Mouse (Mus musculus) neural tube, embryonic 15.5 days (tissue): ENCODE results near the gene Bcor. TPM values are rescaled to one million over a fixed set of nuclear protein-coding genes. Genes with fewer than 3 reads are reported as not detected.

ENCODE experiments used
- ATAC-seq: fragments of 200-750 bp; cut with Nextera tagmentation; 2 replicates; pipeline ENCODE4 v1.8.0; 2017; ENCODE audit warnings: mild to moderate bottlenecking, moderate TSS enrichment, moderate library complexity; ENCODE audit not compliant: low FRiP score
- H3K27ac ChIP-seq: fragments of 300-500 bp; sonication (generic); replicated peaks from 2 replicates; pipeline ENCODE4 v1.5.1; 2015; ENCODE audit warnings: mild to moderate bottlenecking, inconsistent platforms
- H3K27me3 ChIP-seq: fragments of 300-500 bp; sonication (generic); replicated peaks from 2 replicates; pipeline ENCODE4 v1.6.1; 2015; ENCODE audit warnings: inconsistent platforms
- H3K36me3 ChIP-seq: fragments of 300-500 bp; sonication (generic); 2 replicates; pipeline ENCODE4 v1.6.1; 2015; ENCODE audit warnings: inconsistent platforms
- H3K4me1 ChIP-seq: fragments of 300-500 bp; sonication (generic); 2 replicates; pipeline ENCODE4 v1.6.1; 2015; ENCODE audit warnings: inconsistent platforms
- H3K4me2 ChIP-seq: fragments of 300-500 bp; sonication (generic); 2 replicates; pipeline ENCODE4 v1.6.1; 2015; ENCODE audit warnings: inconsistent platforms, mild to moderate bottlenecking, moderate library complexity
- H3K4me3 ChIP-seq: fragments of 300-500 bp; sonication (generic); replicated peaks from 2 replicates; pipeline ENCODE4 v1.5.1; 2015; ENCODE audit warnings: mild to moderate bottlenecking, inconsistent platforms
- H3K9ac ChIP-seq: fragments of 300-500 bp; sonication (generic); replicated peaks from 2 replicates; pipeline ENCODE4 v1.6.1; 2015; ENCODE audit warnings: mild to moderate bottlenecking, inconsistent platforms
- H3K9me3 ChIP-seq: fragments of 300-500 bp; sonication (generic); replicated peaks from 2 replicates; pipeline ENCODE4 v1.6.1; 2016; ENCODE audit warnings: inconsistent platforms
- WGBS: fragments of 180-500 bp; shearing (Covaris S2); methylation state at CpG from one replicate; pipeline ENCODE4 v1.1.7; 2015; ENCODE audit warnings: mixed read lengths; 5-methylcytosine and 5-hydroxymethylcytosine counted together
- polyA plus RNA-seq: library from polyadenylated mRNA; unstranded; fragments of >200 nt; fragmentation: Nextera tagmentation; extraction: Ambion mirVana; gene quantifications from 2 replicates; pipeline ENCODE4 v1.2.1, GENCODE M21; 2015

The Bcor gene
- polyA plus RNA-seq, 1 experiment from 2014 or later = 12.2 TPM

DNA sequence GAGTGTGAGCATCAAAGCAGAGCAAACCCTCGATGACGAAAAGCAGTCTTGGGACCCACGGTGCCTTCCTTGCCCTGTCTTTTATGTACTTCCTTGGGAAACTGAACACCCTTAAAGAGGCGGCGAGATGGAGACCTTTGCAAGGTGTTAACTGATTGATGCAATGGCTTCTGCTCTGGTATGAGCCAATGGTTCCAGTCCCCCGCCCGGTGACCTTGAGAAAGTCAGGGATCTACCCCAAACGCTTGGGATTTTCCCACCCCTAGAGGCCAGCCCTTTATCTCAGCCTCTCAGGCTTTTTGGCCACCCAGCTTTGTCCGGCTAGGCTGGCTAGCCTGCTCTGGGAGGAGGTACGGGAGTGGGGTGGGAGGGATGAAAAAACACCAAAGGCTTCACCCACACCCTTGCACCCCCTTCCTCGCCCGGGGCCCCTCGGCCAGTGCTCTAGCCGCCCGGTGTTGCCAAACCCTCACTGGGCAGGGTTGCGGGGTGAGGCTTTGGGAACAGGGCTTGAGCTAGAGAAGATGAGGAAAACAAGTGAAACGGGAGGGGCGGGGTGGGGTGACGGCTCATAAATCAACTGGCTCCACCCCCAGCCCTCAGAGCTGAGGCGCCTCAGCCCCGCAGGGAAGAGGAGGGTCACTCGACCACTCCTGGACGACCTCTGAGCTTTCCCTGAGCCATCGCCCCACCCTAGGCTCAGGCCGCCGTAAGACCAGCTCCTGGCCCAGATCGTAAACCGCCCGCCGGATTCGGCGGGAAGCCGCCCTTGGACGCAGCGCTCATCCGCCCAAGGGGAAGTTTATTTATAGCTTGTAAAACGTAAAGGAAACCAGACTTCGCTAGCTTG lies 154.7 kb downstream of the Bcor start:
- Histone ChIP-seq H3K27me3 (peaks cover 60% of the 10 kb centered on the region), H3K4me3 (peak overlapping the region; percentile 43), H3K4me1 (peaks cover 34% of the 10 kb centered on the region), H3K36me3 (no peaks in the 10 kb centered on the region), H3K4me2 (peak overlapping the region; percentile 69), H3K9me3 (no peaks in the 10 kb centered on the region), H3K9ac (peak overlapping the region; percentile 44; the same call in 1 of the 2 replicates), H3K27ac (peak overlapping the region; percentile 86)
- ATAC-seq = peak; percentile 22; the same call in 1 of the 2 replicates
- 8% methylated on average over 38 of the region's 38 CpGs for WGBS

DNA sequence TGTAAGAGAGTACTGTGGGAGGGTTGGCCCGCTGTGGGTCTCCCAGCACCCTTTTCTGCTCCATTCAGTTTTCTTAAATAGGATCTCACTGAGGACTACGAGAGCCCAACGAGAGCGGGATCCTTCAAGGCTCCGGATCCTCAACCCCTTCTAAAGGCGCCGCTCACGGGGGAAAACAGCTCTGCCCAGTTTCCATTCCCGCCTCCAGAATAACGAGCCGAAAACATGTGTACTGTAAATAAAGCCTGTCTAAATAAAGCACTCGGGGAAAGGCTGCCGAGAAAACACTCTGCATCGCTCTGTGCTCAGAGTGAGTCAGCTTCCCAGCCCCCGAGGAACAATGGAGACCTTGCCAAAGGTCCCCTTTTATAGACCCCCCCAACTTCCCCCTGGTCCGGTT lies 155.7 kb downstream of the Bcor start:
- Histone ChIP-seq H3K9me3 (no peaks in the 10 kb centered on the region), H3K36me3 (no peaks in the 10 kb centered on the region), H3K4me3 (no peak overlapping the region), H3K27ac (no peak overlapping the region), H3K27me3 (peaks cover 68% of the 10 kb centered on the region), H3K4me2 (no peak overlapping the region), H3K4me1 (peaks cover 42% of the 10 kb centered on the region), H3K9ac (no peak overlapping the region)
- 12% methylated on average over 16 of the region's 16 CpGs for WGBS
- no peak for ATAC-seq

DNA sequence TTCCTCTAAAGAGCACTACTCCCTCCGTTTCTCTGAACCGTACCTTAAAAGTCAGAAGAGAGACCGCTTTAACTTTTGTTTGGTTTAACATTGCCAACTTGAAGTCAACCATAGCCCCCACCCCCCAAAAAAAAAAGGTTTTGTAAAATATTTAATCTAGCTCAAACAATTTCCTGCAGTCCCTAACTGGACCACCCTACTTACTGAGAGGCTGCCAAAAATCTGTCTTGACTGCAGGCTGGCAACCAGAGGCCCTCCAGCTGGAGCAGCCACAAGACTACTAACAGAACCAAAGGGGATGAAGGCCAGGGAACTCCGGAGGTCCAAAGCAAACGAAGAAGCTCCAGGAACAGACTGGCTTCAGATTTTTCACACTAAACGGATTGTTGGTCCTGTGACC lies 156.2 kb downstream of the Bcor start:
- H3K27me3 ChIP-seq = peaks cover 71% of the 10 kb centered on the region
- ATAC-seq = no peak

GRCm38 (mm10) chrX:12003539-12003938 lies 156.6 kb downstream of the Bcor start:
- H3K27me3 ChIP-seq = peaks cover 70% of the 10 kb centered on the region
- no peak for ATAC-seq
- no peaks in the 10 kb centered on the region for H3K36me3 ChIP-seq
- H3K4me1 ChIP-seq = peaks cover 51% of the 10 kb centered on the region
- 8% methylated on average over 1 of the region's 1 CpGs for WGBS
- H3K4me2 ChIP-seq = no peak overlapping the region
- no peak overlapping the region for H3K4me3 ChIP-seq
- H3K9ac ChIP-seq = no peak overlapping the region
- H3K9me3 ChIP-seq = no peaks in the 10 kb centered on the region
- no peak overlapping the region for H3K27ac ChIP-seq

More for the DNA sequence above, 156.2 kb downstream of the Bcor start:
- H3K4me3 ChIP-seq = no peak overlapping the region
- H3K9me3 ChIP-seq = no peaks in the 10 kb centered on the region
- H3K4me1 ChIP-seq = peaks cover 47% of the 10 kb centered on the region
- whole genome bisulfite sequencing = 37% methylated on average over 6 of the region's 6 CpGs
- no peak overlapping the region for H3K9ac ChIP-seq
- H3K36me3 ChIP-seq = no peaks in the 10 kb centered on the region
- H3K27ac ChIP-seq = no peak overlapping the region
- no peak overlapping the region for H3K4me2 ChIP-seq

- Histone ChIP-seq H3K4me3 (no peak overlapping the region), H3K27ac (no peak overlapping the region), H3K4me2 (no peak overlapping the region), H3K9me3 (no peaks in the 10 kb centered on the region), H3K27me3 (peaks cover 70% of the 10 kb centered on the region), H3K36me3 (no peaks in the 10 kb centered on the region), H3K4me1 (peaks cover 55% of the 10 kb centered on the region), H3K9ac (no peak overlapping the region)
- no peak for ATAC-seq
- 12% methylated on average over 9 of the region's 9 CpGs for WGBS
Observed at GRCm38 (mm10) chrX:12003106-12003505, 157.0 kb downstream of the Bcor start.

- no peak for ATAC-seq
- H3K9ac ChIP-seq = no peak overlapping the region
- H3K27me3 ChIP-seq = peaks cover 72% of the 10 kb centered on the region
- 25% methylated on average over 6 of the region's 6 CpGs for WGBS
- H3K27ac ChIP-seq = no peak overlapping the region
- no peak overlapping the region for H3K4me3 ChIP-seq
- peaks cover 55% of the 10 kb centered on the region for H3K4me1 ChIP-seq
- H3K9me3 ChIP-seq = no peaks in the 10 kb centered on the region
- no peak overlapping the region for H3K4me2 ChIP-seq
- H3K36me3 ChIP-seq = no peaks in the 10 kb centered on the region
Observed at GRCm38 (mm10) chrX:12002596-12002995, 157.6 kb downstream of the Bcor start.

- Histone ChIP-seq H3K9me3 (no peaks in the 10 kb centered on the region), H3K27ac (no peak overlapping the region), H3K9ac (no peak overlapping the region), H3K27me3 (peaks cover 72% of the 10 kb centered on the region), H3K4me1 (peaks cover 55% of the 10 kb centered on the region), H3K4me2 (no peak overlapping the region), H3K36me3 (no peaks in the 10 kb centered on the region), H3K4me3 (no peak overlapping the region)
- WGBS = 21% methylated on average over 3 of the region's 3 CpGs
- ATAC-seq = no peak
Observed at GRCm38 (mm10) chrX:12001969-12002368, 158.2 kb downstream of the Bcor start.

DNA sequence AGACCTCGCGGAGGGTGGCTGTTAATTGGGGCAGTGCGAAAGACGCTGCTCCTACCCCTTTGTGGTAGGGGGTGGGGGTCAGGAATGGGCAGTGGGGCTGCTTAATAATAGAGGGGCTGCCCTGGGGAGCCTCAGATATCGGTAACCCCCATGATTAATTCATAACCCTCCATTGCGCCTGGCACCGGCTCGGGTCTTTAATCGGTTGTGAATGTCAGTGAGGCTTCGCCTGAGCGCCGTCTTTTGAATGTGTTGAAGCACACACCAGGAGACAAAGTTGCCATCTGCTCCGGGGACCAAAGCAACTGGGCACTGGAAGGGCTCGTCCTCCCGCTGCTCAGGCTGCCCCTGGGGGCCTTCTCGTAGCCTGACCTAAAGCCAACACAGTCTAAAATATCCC lies 158.8 kb downstream of the Bcor start:
- 15% methylated on average over 16 of the region's 16 CpGs for WGBS
- Histone ChIP-seq H3K27me3 (peaks cover 69% of the 10 kb centered on the region), H3K4me3 (no peak overlapping the region), H3K27ac (no peak overlapping the region), H3K9me3 (no peaks in the 10 kb centered on the region), H3K4me2 (no peak overlapping the region), H3K36me3 (no peaks in the 10 kb centered on the region), H3K4me1 (peaks cover 53% of the 10 kb centered on the region), H3K9ac (no peak overlapping the region)
- no peak for ATAC-seq

DNA sequence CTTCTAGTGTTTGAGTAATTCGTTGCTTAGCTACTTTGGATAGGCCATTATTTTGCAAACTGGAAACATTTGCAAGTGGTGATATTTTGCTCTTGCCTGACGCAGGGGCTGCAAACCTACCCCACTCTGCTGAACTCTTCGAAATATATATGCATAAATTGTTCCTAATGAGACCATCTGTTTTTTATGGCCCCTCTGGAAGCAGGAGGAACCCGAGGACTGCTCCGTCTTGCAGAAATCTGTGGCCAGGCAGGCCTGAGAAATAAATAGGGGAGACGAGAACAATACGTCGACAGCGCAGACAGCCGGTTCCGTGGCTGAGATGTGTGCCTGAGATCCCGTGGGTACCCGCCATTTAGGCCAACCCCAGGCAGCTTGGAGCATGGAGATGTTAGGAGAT lies 159.5 kb downstream of the Bcor start:
- Histone ChIP-seq H3K4me1 (peaks cover 47% of the 10 kb centered on the region), H3K36me3 (no peaks in the 10 kb centered on the region), H3K4me2 (no peak overlapping the region), H3K4me3 (no peak overlapping the region), H3K27ac (no peak overlapping the region), H3K9me3 (no peaks in the 10 kb centered on the region), H3K9ac (no peak overlapping the region), H3K27me3 (peaks cover 62% of the 10 kb centered on the region)
- no peak for ATAC-seq
- WGBS = 17% methylated on average over 13 of the region's 13 CpGs

DNA sequence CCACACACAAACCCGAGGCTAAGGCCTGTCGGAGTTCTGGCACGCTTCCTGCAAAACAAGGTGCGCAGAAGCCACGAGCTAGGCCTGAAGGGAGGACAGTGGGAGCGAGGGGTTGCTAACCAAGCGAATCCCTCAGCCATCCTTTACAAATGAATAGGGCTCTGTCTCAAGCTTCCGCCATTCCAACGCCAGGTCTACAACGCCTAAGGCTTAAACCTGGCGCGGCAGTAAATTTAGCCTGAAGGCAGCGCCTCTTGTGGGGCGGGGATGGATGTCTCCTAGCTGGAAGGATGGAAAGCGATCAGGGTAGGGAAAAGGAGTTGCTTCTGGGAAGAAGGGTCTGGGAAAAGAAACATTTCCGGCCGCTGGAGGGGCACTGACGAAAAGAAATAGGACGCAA lies 160.2 kb downstream of the Bcor start:
- peaks cover 41% of the 10 kb centered on the region for H3K4me1 ChIP-seq
- no peak overlapping the region for H3K9ac ChIP-seq
- no peak for ATAC-seq
- H3K36me3 ChIP-seq = no peaks in the 10 kb centered on the region
- no peaks in the 10 kb centered on the region for H3K9me3 ChIP-seq
- 10% methylated on average over 19 of the region's 19 CpGs for WGBS
- H3K4me2 ChIP-seq = no peak overlapping the region
- no peak overlapping the region for H3K27ac ChIP-seq
- no peak overlapping the region for H3K4me3 ChIP-seq
- peaks cover 55% of the 10 kb centered on the region for H3K27me3 ChIP-seq

GRCm38 (mm10) chrX:11998934-11999336 lies 161.2 kb downstream of the Bcor start:
- peak overlapping the region; percentile 34 for H3K4me3 ChIP-seq
- no peaks in the 10 kb centered on the region for H3K36me3 ChIP-seq
- H3K4me2 ChIP-seq = peak overlapping the region; percentile 69
- WGBS = 3% methylated on average over 14 of the region's 41 CpGs
- H3K4me1 ChIP-seq = peaks cover 34% of the 10 kb centered on the region
- no peak overlapping the region for H3K27ac ChIP-seq
- H3K9me3 ChIP-seq = no peaks in the 10 kb centered on the region
- peak; percentile 67 for ATAC-seq
- peak overlapping the region; percentile 43 for H3K9ac ChIP-seq
- peaks cover 51% of the 10 kb centered on the region for H3K27me3 ChIP-seq

- no peak overlapping the region for H3K27ac ChIP-seq
- ATAC-seq = no peak
Observed at GRCm38 (mm10) chrX:11996891-11997290, 163.3 kb downstream of the Bcor start.

More at GRCm38 (mm10) chrX:11996891-11997290, 163.3 kb downstream of the Bcor start:
- Histone ChIP-seq H3K4me1 (peaks cover 31% of the 10 kb centered on the region), H3K9me3 (no peaks in the 10 kb centered on the region), H3K4me2 (no peak overlapping the region), H3K9ac (no peak overlapping the region), H3K27me3 (peaks cover 38% of the 10 kb centered on the region), H3K36me3 (no peaks in the 10 kb centered on the region), H3K4me3 (no peak overlapping the region)
- WGBS = 65% methylated on average over 2 of the region's 2 CpGs
